Mouse (Mus musculus) naive thymus-derived CD4-positive, alpha-beta T cell, adult 2 months (primary cell): ENCODE data around the gene Prr13.

Experiments
- DNase-seq: peaks from one replicate; pipeline ENCODE4 v3.0.0-alpha.2; 2011; ENCODE audit warnings: low read depth

The Prr13 gene

GRCm38 (mm10) chr15:102458904-102459317 lies at the start of gene Prr13:
TSS of gene Prr13 (plus strand) at chr15:102459028.
- DNase-seq = peak; percentile 93

GRCm38 (mm10) chr15:102409286-102409685 lies 49.5 kb upstream of the Prr13 start:
- DNase-seq = no peak

DNA sequence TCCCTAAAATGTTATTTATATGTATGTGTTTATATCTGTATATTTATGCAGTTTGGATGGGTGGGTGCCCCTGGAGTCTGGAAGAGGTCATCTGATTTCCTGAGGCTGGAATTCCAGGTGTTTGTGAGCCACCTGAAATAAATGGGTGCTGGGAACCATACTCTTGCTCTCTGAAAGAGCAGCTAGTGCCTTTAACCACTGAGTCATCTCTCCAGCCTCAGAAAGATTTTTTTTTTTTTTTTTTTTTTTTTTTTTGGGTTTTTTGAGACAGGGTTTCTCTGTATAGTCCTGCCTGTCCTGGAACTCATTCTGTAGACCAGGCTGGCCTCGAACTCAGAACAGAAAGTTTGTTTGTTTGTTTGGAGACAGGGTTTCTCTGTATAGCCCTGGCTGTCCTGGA lies 47.8 kb upstream of the Prr13 start:
- DNase-seq = no peak

DNA sequence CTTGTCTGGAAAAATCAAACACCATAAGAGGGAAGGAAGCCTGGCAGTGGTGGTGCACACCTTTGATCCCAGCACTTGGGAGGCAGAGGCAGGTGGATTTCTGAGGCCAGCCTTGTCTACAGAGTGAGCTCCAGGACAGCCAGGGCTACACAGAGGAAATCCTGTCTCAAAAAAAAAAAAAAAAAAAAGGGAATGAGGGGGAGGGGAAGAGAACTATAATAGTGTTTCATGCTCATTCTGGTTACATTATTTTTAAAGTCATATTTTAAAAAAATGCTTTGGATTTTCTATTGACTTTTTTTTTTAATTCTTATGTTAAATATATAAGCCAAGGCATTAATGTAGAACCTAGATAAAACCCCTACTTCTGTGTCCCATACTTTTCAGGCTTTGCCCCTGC lies 45.1 kb upstream of the Prr13 start:
- no peak for DNase-seq

DNA sequence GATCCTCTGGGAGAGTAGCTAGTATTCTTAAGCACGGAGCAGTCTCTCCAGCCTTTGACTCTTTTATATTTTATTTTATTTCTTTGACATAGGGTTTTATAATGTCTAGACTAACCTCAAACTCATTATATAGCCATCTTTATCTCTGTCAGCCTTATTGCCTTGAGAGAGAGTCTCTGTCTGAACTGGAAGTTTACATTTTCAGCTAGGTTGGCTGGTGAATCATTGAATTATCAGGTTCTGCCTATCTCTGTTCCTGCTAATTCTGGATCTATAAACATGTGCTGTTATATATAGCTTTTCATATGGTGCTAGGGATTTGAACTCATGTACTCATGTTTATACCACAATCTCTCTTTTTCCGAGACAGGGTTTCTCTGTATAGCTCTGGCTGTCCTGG lies 41.3 kb upstream of the Prr13 start:
- no peak for DNase-seq

GRCm38 (mm10) chr15:102420986-102421385 lies 37.8 kb upstream of the Prr13 start:
- DNase-seq = no peak

GRCm38 (mm10) chr15:102421437-102421836 lies 37.4 kb upstream of the Prr13 start:
- DNase-seq = peak; percentile 85

- no peak for DNase-seq
These were observed 35.1 kb upstream of the Prr13 start for GRCm38 (mm10) chr15:102423602-102424240.

- DNase-seq = no peak
These were observed 34.2 kb upstream of the Prr13 start for GRCm38 (mm10) chr15:102424657-102425056.

- DNase-seq = no peak
These were observed 31.9 kb upstream of the Prr13 start for GRCm38 (mm10) chr15:102426963-102427362.

DNA sequence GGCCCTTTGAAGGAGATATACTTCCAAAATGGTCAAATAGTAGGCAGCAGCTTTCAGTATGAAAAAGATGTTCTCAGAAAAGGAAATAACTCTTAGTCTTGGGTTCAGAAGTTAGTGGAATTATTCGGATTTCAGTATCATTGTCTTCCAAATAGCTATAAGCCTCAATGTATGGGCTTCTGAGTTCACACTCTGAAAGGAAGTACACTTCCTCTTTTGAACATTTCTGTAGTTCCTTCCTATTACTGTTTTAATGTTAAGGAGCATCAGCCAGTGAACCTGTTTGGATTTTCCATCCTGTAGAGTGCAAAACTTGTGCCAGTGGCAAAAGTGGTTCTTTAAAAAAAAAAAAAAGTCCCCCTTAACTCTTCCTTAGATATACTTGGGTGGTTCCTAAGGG lies 26.8 kb upstream of the Prr13 start:
- DNase-seq = no peak

DNA sequence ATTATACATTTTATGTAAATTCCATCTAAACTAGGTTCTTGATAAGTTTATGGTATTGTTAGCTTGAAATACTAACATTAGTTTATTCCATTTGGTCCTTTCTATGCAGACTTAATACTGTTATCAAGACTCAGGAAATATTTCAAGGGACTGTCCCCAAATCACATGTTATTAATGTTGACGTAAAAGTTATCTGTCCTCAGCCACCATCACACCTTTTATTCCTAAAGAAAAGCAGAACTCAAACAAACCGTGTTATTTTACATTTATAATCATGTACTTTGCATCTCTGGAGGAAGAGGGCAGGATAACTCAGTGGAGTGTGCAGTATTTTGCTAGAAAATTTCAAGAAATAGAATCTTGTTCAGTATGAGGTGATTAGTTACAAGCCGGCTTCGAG lies 25.7 kb upstream of the Prr13 start:
- DNase-seq = no peak

GRCm38 (mm10) chr15:102442490-102442889 lies 16.3 kb upstream of the Prr13 start:
- DNase-seq = peak; percentile 88

- DNase-seq = no peak
These were observed 13.7 kb upstream of the Prr13 start, which contains the start of gene Amhr2 for GRCm38 (mm10) chr15:102445146-102445545. TSS of gene Amhr2 (plus strand) at chr15:102445367.

DNA sequence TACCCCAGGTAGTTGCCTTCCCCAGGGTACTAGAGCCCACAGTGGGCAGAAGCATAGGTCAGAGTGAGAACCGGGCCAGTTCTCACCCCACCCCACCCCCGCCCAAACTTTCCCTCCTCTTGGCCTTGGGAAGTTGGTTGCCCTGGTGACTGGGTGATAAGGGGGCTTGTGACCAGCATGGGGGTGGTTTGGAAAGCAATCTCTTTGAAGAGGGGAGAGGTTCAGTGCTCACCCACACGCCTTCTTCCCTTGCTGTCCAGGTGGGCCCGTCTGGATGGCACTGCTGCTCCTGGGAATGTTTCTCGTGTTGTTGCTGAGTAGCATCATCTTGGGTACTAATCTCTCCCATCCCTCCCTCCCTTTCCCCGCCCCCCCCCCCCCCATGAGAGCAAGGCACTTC lies 12.4 kb upstream of the Prr13 start:
- DNase-seq = no peak

DNA sequence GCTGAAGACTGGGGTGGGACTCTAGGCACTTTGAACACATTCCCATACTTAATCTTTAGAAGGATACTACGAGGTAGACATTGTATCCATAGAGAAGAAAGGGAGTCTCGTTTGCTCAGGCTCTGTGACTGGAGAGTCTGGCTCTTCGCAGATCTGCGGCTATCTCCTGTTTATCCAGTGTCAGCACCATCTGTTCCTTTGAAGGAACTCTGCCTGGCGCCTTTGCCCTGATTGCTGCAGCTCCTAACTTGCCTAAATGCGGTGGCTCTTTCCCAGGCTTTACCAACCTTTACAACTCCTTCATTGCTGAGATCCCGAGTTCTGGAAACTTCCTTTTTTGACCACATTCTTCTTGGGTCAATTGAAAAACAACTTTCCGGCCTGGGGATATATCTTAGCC lies 9.5 kb upstream of the Prr13 start:
- DNase-seq = no peak

GRCm38 (mm10) chr15:102450928-102451327 lies 7.9 kb upstream of the Prr13 start:
- no peak for DNase-seq

DNA sequence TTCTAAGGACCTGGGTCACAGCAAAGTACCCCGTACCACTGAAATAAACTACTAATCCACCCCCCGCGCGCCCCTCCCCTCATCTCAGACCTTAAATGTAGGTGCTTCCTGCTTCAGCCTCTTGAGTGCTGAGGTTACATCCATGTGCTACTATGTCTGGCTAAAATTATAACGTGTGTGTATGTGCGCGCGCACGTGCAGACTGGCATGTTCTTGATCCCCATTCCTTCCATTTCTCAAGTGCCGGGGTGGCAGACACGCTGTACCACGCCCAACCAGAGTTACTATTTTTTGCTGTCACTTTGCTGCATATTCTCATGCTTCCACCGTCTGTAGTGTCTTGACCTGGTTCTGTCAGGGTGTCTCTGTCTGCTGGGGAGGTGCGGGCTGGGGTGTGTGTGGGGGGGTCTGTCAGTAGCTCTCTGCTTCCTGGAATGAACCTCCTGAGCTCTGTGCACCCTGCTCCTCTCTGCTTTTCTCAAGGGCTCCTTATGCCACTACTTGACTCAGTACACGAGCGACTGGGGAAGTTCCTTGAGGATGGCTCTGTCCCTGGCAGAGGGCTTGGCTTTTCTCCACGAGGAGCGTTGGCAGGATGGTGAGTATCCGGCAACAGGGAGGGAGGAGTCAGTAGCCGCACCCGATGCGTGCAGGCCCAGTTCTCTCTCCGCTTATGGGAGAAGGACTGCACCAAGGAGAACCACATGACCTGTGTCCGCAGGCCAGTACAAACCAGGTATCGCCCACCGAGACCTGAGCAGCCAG lies 7.0 kb upstream of the Prr13 start:
- DNase-seq = no peak

- DNase-seq = peak; percentile 53
These were observed 2.8 kb upstream of the Prr13 start for GRCm38 (mm10) chr15:102455993-102456392.

GRCm38 (mm10) chr15:102458050-102458736 lies 635 bp upstream of the Prr13 start:
- DNase-seq = peak; percentile 73

- DNase-seq = no peak
These were observed 553 bp downstream of the Prr13 start for GRCm38 (mm10) chr15:102459381-102459780.

- peak; percentile 27 for DNase-seq
These were observed 1.0 kb downstream of the Prr13 start for GRCm38 (mm10) chr15:102459847-102460246.

DNA sequence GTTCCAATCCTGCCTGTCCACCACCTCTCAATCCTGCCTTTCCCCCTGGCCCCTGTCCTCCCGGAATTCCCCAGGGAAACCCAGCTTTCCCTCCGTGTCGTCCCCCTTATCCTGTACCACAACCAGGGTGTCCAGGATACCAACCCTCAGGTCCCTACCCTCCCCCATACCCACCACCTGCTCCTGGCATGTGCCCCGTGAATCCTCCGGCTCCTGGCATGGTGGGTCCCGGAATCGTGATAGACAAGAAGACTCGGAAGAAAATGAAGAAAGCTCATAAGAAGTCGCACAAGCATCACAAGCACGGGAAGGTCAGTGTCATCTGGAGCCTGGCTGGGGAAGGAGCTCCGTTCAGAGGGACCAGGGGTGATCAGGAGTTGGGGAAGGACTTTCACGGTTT lies 1.6 kb downstream of the Prr13 start:
- DNase-seq = no peak
